Mouse (Mus musculus) ovary, postnatal 10 days (tissue): ENCODE data around the gene Gpx8.
"Not testable (repeated sequence)": the region's sequence is repeated elsewhere in the genome, so short reads cannot be mapped to it uniquely, and the experiment has no call there.

Experiments
- DNase-seq: peaks from one replicate; pipeline ENCODE4 v3.0.0; 2022; ENCODE audit warnings: low spot score

Gpx8 gene

GRCm38 (mm10) chr13:113023274-113024143, 22.7 kb downstream of the Gpx8 start:
- DNase-seq = no peak

GRCm38 (mm10) chr13:113022467-113022866, 23.7 kb downstream of the Gpx8 start:
- no peak for DNase-seq

- DNase-seq = no peak
Observed at GRCm38 (mm10) chr13:113021521-113021920, 24.7 kb downstream of the Gpx8 start.

- not testable (repeated sequence) for DNase-seq
Observed at GRCm38 (mm10) chr13:113013174-113013953, 32.8 kb downstream of the Gpx8 start.

- no peak for DNase-seq
Observed at GRCm38 (mm10) chr13:113012683-113013082, 33.5 kb downstream of the Gpx8 start.

- no peak for DNase-seq
Observed at GRCm38 (mm10) chr13:113000576-113001318, 45.5 kb downstream of the Gpx8 start.

GRCm38 (mm10) chr13:113000090-113000489, 46.1 kb downstream of the Gpx8 start:
- no peak for DNase-seq

- DNase-seq = no peak
Observed at GRCm38 (mm10) chr13:112998427-112999201, 47.6 kb downstream of the Gpx8 start.

- no peak for DNase-seq
Observed at GRCm38 (mm10) chr13:112997369-112997768, 48.8 kb downstream of the Gpx8 start.

GRCm38 (mm10) chr13:112996407-112996806, 49.8 kb downstream of the Gpx8 start:
- DNase-seq = no peak

- DNase-seq = no peak
Observed at GRCm38 (mm10) chr13:112994191-112994590, 52.0 kb downstream of the Gpx8 start.

- DNase-seq = no peak
Observed at GRCm38 (mm10) chr13:112993531-112994152, 52.6 kb downstream of the Gpx8 start, which contains the start of gene Mcidas. Mcidas (plus strand) TSS chr13:112993845.
